Mouse (Mus musculus): Measurements from ENCODE around the gene Atxn10. TPM values are rescaled to one million over a fixed set of nuclear protein-coding genes. Genes with fewer than 3 reads are reported as not detected.

The Atxn10 gene
- total and polyA plus RNA-seq, 2 experiments from 2014 or later: 311 to 536 TPM

GRCm38 (mm10) chr15:85480630-85481029, 144.6 kb downstream of the Atxn10 start:
- WGBS: 40% methylated on average over 3 of the region's 3 CpGs
- no peak for DNase-seq
- Histone ChIP-seq H3K4me3 (ENCODE audit: low read depth, low read length) (no peak overlapping the region), H3K4me1 (ENCODE audit: insufficient read depth) (no peaks in the 10 kb centered on the region), H3K36me3 (ENCODE audit: insufficient read depth) (no peaks in the 10 kb centered on the region), H3K9ac (no peak overlapping the region), H3K27ac (ENCODE audit: low read depth, low read length) (no peak overlapping the region), H3K9me3 (ENCODE audit: low read length) (no peaks in the 10 kb centered on the region), H3K27me3 (ENCODE audit: insufficient read depth, low read length) (no peaks in the 10 kb centered on the region), H3K4me2 (ENCODE audit: low read depth) (no peak overlapping the region)
- peak; percentile 55 for TF ChIP-seq CTCF (IDR thresholded peaks at IDR 0.05; ENCODE audit: low read depth)
- peak; percentile 44 for ATAC-seq

- Histone ChIP-seq H3K36me3 (ENCODE audit: insufficient read depth) (no peaks in the 10 kb centered on the region), H3K9me3 (ENCODE audit: low read length) (no peaks in the 10 kb centered on the region), H3K9ac (no peak overlapping the region), H3K27me3 (ENCODE audit: insufficient read depth, low read length) (no peaks in the 10 kb centered on the region), H3K4me2 (ENCODE audit: low read depth) (no peak overlapping the region), H3K4me3 (ENCODE audit: low read depth, low read length) (no peak overlapping the region), H3K4me1 (ENCODE audit: insufficient read depth) (peaks cover 22% of the 10 kb centered on the region; the same call in 1 of the 2 replicates), H3K27ac (ENCODE audit: low read depth, low read length) (peak overlapping the region; percentile 57)
- 0 out of 2 replicates have a peak, but pooled peaks have one; percentile 5 for ATAC-seq
- WGBS: 53% methylated on average over 10 of the region's 10 CpGs
- TF ChIP-seq CTCF (IDR thresholded peaks at IDR 0.05; ENCODE audit: low read depth): no peak
- DNase-seq: peak; percentile 45
These were observed 152.9 kb downstream of the Atxn10 start for GRCm38 (mm10) chr15:85488900-85489299.

- H3K9ac ChIP-seq: no peak overlapping the region
- WGBS: 15% methylated on average over 7 of the region's 7 CpGs
- H3K27me3 ChIP-seq (ENCODE audit: insufficient read depth, low read length): no peaks in the 10 kb centered on the region
- ATAC-seq: peak; percentile 54
- peaks cover 30% of the 10 kb centered on the region for H3K4me1 ChIP-seq (ENCODE audit: insufficient read depth)
- DNase-seq: peak; percentile 48
- TF ChIP-seq CTCF (IDR thresholded peaks at IDR 0.05; ENCODE audit: low read depth): no peak
- H3K9me3 ChIP-seq (ENCODE audit: low read length): no peaks in the 10 kb centered on the region
- no peak overlapping the region for H3K4me3 ChIP-seq (ENCODE audit: low read depth, low read length)
- no peaks in the 10 kb centered on the region for H3K36me3 ChIP-seq (ENCODE audit: insufficient read depth)
- H3K4me2 ChIP-seq (ENCODE audit: low read depth): no peak overlapping the region
- H3K27ac ChIP-seq (ENCODE audit: low read depth, low read length): peak overlapping the region; percentile 57
These were observed 153.7 kb downstream of the Atxn10 start for GRCm38 (mm10) chr15:85489751-85490150.

GRCm38 (mm10) chr15:85494163-85494621, 158.1 kb downstream of the Atxn10 start:
- no peaks in the 10 kb centered on the region for H3K27me3 ChIP-seq (ENCODE audit: insufficient read depth, low read length)
- no peak overlapping the region for H3K4me3 ChIP-seq (ENCODE audit: low read depth, low read length)
- H3K9ac ChIP-seq: peak overlapping the region; percentile 11; the same call in 1 of the 2 replicates
- no peaks in the 10 kb centered on the region for H3K36me3 ChIP-seq (ENCODE audit: insufficient read depth)
- ATAC-seq (peak; percentile 86), DNase-seq (peak; percentile 87)
- peak overlapping the region; percentile 85 for H3K27ac ChIP-seq (ENCODE audit: low read depth, low read length)
- peaks cover 25% of the 10 kb centered on the region for H3K4me1 ChIP-seq (ENCODE audit: insufficient read depth)
- TF ChIP-seq CTCF (IDR thresholded peaks at IDR 0.05; ENCODE audit: low read depth): no peak
- no peaks in the 10 kb centered on the region for H3K9me3 ChIP-seq (ENCODE audit: low read length)
- no peak overlapping the region for H3K4me2 ChIP-seq (ENCODE audit: low read depth)
- WGBS: 2% methylated on average over 11 of the region's 11 CpGs

- 71% methylated on average over 4 of the region's 4 CpGs for WGBS
- Histone ChIP-seq H3K27me3 (ENCODE audit: insufficient read depth, low read length) (no peaks in the 10 kb centered on the region), H3K36me3 (ENCODE audit: insufficient read depth) (no peaks in the 10 kb centered on the region), H3K9me3 (ENCODE audit: low read length) (no peaks in the 10 kb centered on the region), H3K27ac (ENCODE audit: low read depth, low read length) (peak overlapping the region; percentile 29; the same call in 1 of the 2 replicates), H3K4me1 (ENCODE audit: insufficient read depth) (peaks cover 11% of the 10 kb centered on the region), H3K4me3 (ENCODE audit: low read depth, low read length) (no peak overlapping the region), H3K9ac (no peak overlapping the region), H3K4me2 (ENCODE audit: low read depth) (no peak overlapping the region)
- TF ChIP-seq CTCF (IDR thresholded peaks at IDR 0.05; ENCODE audit: low read depth): no peak
- ATAC-seq (no peak), DNase-seq (no peak)
These were observed 161.5 kb downstream of the Atxn10 start for GRCm38 (mm10) chr15:85497548-85497947.

- DNase-seq (no peak), ATAC-seq (peak; percentile 49)
- no peak overlapping the region for H3K9ac ChIP-seq
- no peak overlapping the region for H3K27ac ChIP-seq (ENCODE audit: low read depth, low read length)
- TF ChIP-seq CTCF (IDR thresholded peaks at IDR 0.05; ENCODE audit: low read depth): no peak
- H3K4me2 ChIP-seq (ENCODE audit: low read depth): no peak overlapping the region
- H3K4me3 ChIP-seq (ENCODE audit: low read depth, low read length): no peak overlapping the region
- 15% methylated on average over 10 of the region's 10 CpGs for WGBS
- H3K4me1 ChIP-seq (ENCODE audit: insufficient read depth): peaks cover 11% of the 10 kb centered on the region
- no peaks in the 10 kb centered on the region for H3K9me3 ChIP-seq (ENCODE audit: low read length)
- H3K27me3 ChIP-seq (ENCODE audit: insufficient read depth, low read length): no peaks in the 10 kb centered on the region
- no peaks in the 10 kb centered on the region for H3K36me3 ChIP-seq (ENCODE audit: insufficient read depth)
These were observed 162.0 kb downstream of the Atxn10 start for GRCm38 (mm10) chr15:85497981-85498475.

- Histone ChIP-seq H3K27ac (ENCODE audit: low read depth, low read length) (no peak overlapping the region), H3K27me3 (ENCODE audit: insufficient read depth, low read length) (no peaks in the 10 kb centered on the region), H3K9ac (no peak overlapping the region), H3K4me2 (ENCODE audit: low read depth) (no peak overlapping the region), H3K9me3 (ENCODE audit: low read length) (no peaks in the 10 kb centered on the region), H3K4me1 (ENCODE audit: insufficient read depth) (no peaks in the 10 kb centered on the region), H3K36me3 (ENCODE audit: insufficient read depth) (no peaks in the 10 kb centered on the region), H3K4me3 (ENCODE audit: low read depth, low read length) (no peak overlapping the region)
- WGBS: 85% methylated on average over 10 of the region's 10 CpGs
- TF ChIP-seq CTCF (IDR thresholded peaks at IDR 0.05; ENCODE audit: low read depth): no peak
- ATAC-seq: no peak
- DNase-seq: no peak
These were observed 164.2 kb downstream of the Atxn10 start for GRCm38 (mm10) chr15:85500267-85500666.
